In the genomic region with DNA sequence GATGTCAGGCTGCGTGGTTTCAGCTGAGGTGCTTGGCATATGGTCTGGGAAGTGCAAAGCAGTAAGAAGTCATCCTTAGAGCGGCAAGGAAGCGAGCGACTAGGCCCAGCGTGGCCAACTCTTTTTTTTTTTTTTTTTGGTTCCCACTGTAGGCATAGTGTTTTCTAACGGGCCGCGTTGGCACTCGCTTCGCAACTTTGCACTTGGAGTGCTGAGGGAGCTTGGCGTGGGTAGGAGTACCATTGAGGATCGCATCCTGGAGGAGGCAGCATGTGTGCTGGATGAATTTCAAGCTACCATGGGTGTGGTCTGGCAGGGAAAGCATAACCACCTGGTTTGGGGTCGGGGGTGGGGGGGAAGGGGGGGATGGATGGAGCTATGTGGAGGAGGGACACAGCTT, we compare ENCODE assay signal across 34 mouse cellular contexts. TPM values are rescaled to one million over a fixed set of nuclear protein-coding genes. Genes with fewer than 3 reads are reported as not detected.
DNase-seq lines count a peak whose midpoint lies in the region; TF ChIP-seq lines count a peak whose summit lies in the region.
"Had no signal": no experiment of that assay in that cellular context is flagged by ENCODE, and none has a peak within 500 bp of the region (broad histone marks: within the 10 kb centered on the region; RNA-seq: fewer than 3 reads in every experiment).

No protein-coding gene starts in this region.

- no peak overlapping the region for H3K4me3 ChIP-seq in layer of hippocampus, adult 2 months
- H3K4me3 ChIP-seq: embryonic facial prominence, embryonic 10.5 days; embryonic facial prominence, embryonic 15.5 days; forebrain, embryonic 13.5 days; gastrocnemius, adult 2 months; heart, adult 2 months; heart, embryonic 13.5 days; hindbrain, embryonic 15.5 days; left cerebral cortex, adult 2 months; limb, embryonic 10.5 days; limb, embryonic 15.5 days; liver, embryonic 13.5 days; megakaryocyte, embryonic 14.5 days; midbrain, embryonic 12.5 days; neural tube, embryonic 13.5 days had no signal

- peak overlapping the region; percentile 46; the same call in 1 of the 2 replicates for H3K27ac ChIP-seq in layer of hippocampus, adult 2 months
- H3K27ac ChIP-seq: embryonic facial prominence, embryonic 10.5 days; embryonic facial prominence, embryonic 15.5 days; forebrain, embryonic 13.5 days; gastrocnemius, adult 2 months; heart, adult 2 months; heart, embryonic 13.5 days; hindbrain, embryonic 15.5 days; left cerebral cortex, adult 2 months; limb, embryonic 10.5 days; limb, embryonic 15.5 days; liver, embryonic 13.5 days; midbrain, embryonic 12.5 days; neural tube, embryonic 13.5 days; stomach, postnatal 0 days had no signal

- DNase-seq in cerebellum, postnatal 10 days: peak; percentile 51 to 65
- DNase-seq in cerebellum, postnatal 4 days (ENCODE audit: low spot score in 2 of 2): no peak
- DNase-seq in layer of hippocampus, adult 2 months (ENCODE audit: low spot score in 2 of 2): peak; percentile 52 to 70
- DNase-seq in layer of hippocampus, adult 9-11 months: no peak
- peak; percentile 64 for DNase-seq in right cerebral cortex, postnatal 25 days
- DNase-seq in right cerebral cortex, postnatal 4 days: no peak
- DNase-seq in adrenal gland, adult 8-10 months: no peak
- DNase-seq: adrenal gland, postnatal 25 days; cerebellum, adult 8-10 months; gastrocnemius, adult 2 months; gastrocnemius, postnatal 36 days; heart, adult 2 months; heart, postnatal 10 days; kidney, adult 11 months; kidney, postnatal 14 days; liver, embryonic 13.5 days; lung, adult 18-20 months; lung, postnatal 4 days; thymus, adult 2 months; thymus, postnatal 36 days had no signal

- no peak for TF ChIP-seq CTCF in layer of hippocampus, adult 2 months (conservative IDR thresholded peaks at IDR 0.05)

RNA-seq across cellular contexts. Expression of gene Cyp2t4, which starts 2.5 kb away (rescaled TPM):
- not detected for total RNA-seq in layer of hippocampus, adult 2 months (2021)
- total RNA-seq in adrenal gland, adult 8-10 months (2022): not detected
- total RNA-seq: adrenal gland, postnatal 25 days; gastrocnemius, adult 2 months; gastrocnemius, postnatal 36 days; heart, adult 2 months; heart, postnatal 10 days; hematopoietic stem cell, adult 5-6 weeks; layer of hippocampus, adult 18-20 months; left cerebral cortex, adult 2 months had no signal

RNA-seq across cellular contexts. Expression of gene Egln2, which starts 10.6 kb away (rescaled TPM):
- total RNA-seq in layer of hippocampus, adult 2 months (2021): 100 to 1,000 TPM in 1 of 2 experiments, 10 to 100 TPM in 1; 97.4 to 103 TPM
- total RNA-seq in adrenal gland, adult 8-10 months (2022): 100 to 1,000 TPM in 3 of 4 experiments, 10 to 100 TPM in 1; 98.6 to 118 (median 107) TPM

RNA-seq across cellular contexts. Expression of gene Rab4b, which starts 22.7 kb away (rescaled TPM):
- total RNA-seq in layer of hippocampus, adult 2 months (2021): 10 to 100 TPM; 97.4 to 98.8 TPM
- total RNA-seq in adrenal gland, adult 8-10 months (2022): 10 to 100 TPM; 60.6 to 88.0 (median 81.4) TPM

RNA-seq across cellular contexts. Expression of gene Gm21983, which starts 24.9 kb away (rescaled TPM):
- not detected for total RNA-seq in layer of hippocampus, adult 2 months (2021)
- total RNA-seq in adrenal gland, adult 8-10 months (2022): not detected
- total RNA-seq: adrenal gland, postnatal 25 days; gastrocnemius, postnatal 36 days; hematopoietic stem cell, adult 5-6 weeks; layer of hippocampus, adult 18-20 months; left cerebral cortex, adult 2 months had no signal

RNA-seq across cellular contexts. Expression of gene Mia, which starts 25.0 kb away (rescaled TPM):
- 1 to 10 TPM; 2.2 to 2.7 TPM for total RNA-seq in layer of hippocampus, adult 2 months (2021)
- under 1 TPM in 2 of 4 experiments, not detected in 2; 0.32 to 0.64 TPM for total RNA-seq in adrenal gland, adult 8-10 months (2022)
- total RNA-seq: adrenal gland, postnatal 25 days; gastrocnemius, adult 2 months; heart, postnatal 10 days; hematopoietic stem cell, adult 5-6 weeks had no signal

Comparison
In these comparisons a context has a peak if more than half of its experiments do, and no peak if none do; other contexts are left out.
1. DNase-seq: peak in cerebellum, postnatal 10 days (2 of 2), layer of hippocampus, adult 2 months (2 of 2) and right cerebral cortex, postnatal 25 days (single experiment); none in cerebellum, postnatal 4 days (0 of 2), layer of hippocampus, adult 9-11 months (single experiment), right cerebral cortex, postnatal 4 days (single experiment) and adrenal gland, adult 8-10 months (single experiment).